Mouse (Mus musculus): ENCODE data around the gene Zbtb16.

- TF ChIP-seq GATA1 (IDR thresholded peaks at IDR 0.05; ENCODE audit: low read length) = no peak
- no peak for TF ChIP-seq TAL1 (IDR thresholded peaks at IDR 0.05; ENCODE audit: low read length)
Measured at GRCm38 (mm10) chr9:48719619-48720018, 116.4 kb downstream of the Zbtb16 start.
